ENCODE assay signal across 21 mouse cellular contexts in the genomic region with DNA sequence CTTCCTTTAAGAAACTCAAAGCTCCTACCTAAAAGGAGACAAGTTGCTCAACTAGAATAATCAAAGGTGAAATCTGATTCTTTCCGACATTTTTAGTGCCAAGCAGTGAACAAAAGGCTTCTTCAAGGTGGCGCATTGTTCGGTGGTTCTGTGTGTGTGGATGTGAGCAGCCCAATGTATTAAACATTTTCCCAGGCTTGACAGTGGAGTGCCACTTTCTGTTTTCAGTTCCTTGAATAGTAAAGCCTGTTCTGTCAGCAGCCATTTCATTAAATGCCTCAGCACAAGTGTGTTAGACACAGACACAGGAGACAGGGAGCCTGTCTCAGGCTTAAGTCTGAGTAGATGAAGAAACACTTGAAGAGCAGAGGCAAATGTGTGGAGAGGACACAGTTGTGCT. TPM values are rescaled to one million over a fixed set of nuclear protein-coding genes. Genes with fewer than 3 reads are reported as not detected.
DNase-seq lines count a peak whose midpoint lies in the region; ATAC-seq and TF ChIP-seq lines count a peak whose summit lies in the region.
"Had no signal": no experiment of that assay in that cellular context is flagged by ENCODE, and none has a peak within 500 bp of the region (broad histone marks: within the 10 kb centered on the region; RNA-seq: fewer than 3 reads in every experiment).

No protein-coding gene starts in this region.

- no peaks in the 10 kb centered on the region for H3K9me3 ChIP-seq in embryonic facial prominence, embryonic 12.5 days
- H3K9me3 ChIP-seq in embryonic facial prominence, embryonic 10.5 days, result no peaks in the 10 kb centered on the region
- no peaks in the 10 kb centered on the region for H3K9me3 ChIP-seq in heart, embryonic 15.5 days (replicated peaks)
- H3K9me3 ChIP-seq: forebrain, embryonic 10.5 days; hindbrain, embryonic 13.5 days had no signal

- no peaks in the 10 kb centered on the region for H3K27me3 ChIP-seq in embryonic facial prominence, embryonic 12.5 days
- no peaks in the 10 kb centered on the region for H3K27me3 ChIP-seq in embryonic facial prominence, embryonic 10.5 days (replicated peaks; ENCODE audit: low read depth, poor library complexity, severe bottlenecking)
- H3K27me3 ChIP-seq in heart, embryonic 15.5 days, result no peaks in the 10 kb centered on the region
- H3K27me3 ChIP-seq in heart, adult 2 months (ENCODE audit: control insufficient read depth, insufficient read depth, low read length), result no peaks in the 10 kb centered on the region
- H3K27me3 ChIP-seq: hindbrain, embryonic 13.5 days had no signal

- 0 out of 2 replicates have a peak overlapping the region, but pooled peaks have one; percentile 7 for H3K27ac ChIP-seq in embryonic facial prominence, embryonic 12.5 days
- no peak overlapping the region for H3K27ac ChIP-seq in embryonic facial prominence, embryonic 10.5 days (replicated peaks)
- peak overlapping the region; percentile 25 for H3K27ac ChIP-seq in heart, embryonic 15.5 days
- no peak overlapping the region for H3K27ac ChIP-seq in heart, adult 2 months
- H3K27ac ChIP-seq in layer of hippocampus, adult 2 months, result peak overlapping the region; percentile 8; the same call in 1 of the 2 replicates
- H3K27ac ChIP-seq: forebrain, embryonic 10.5 days; gastrocnemius, adult 2 months; hindbrain, embryonic 13.5 days had no signal

- TF ChIP-seq CTCF in heart, adult 2 months (IDR thresholded peaks at IDR 0.05), result no peak
- no peak for TF ChIP-seq CTCF in layer of hippocampus, adult 2 months (conservative IDR thresholded peaks at IDR 0.05)

- WGBS in embryonic facial prominence, embryonic 12.5 days, result 81% methylated on average over 3 of the region's 3 CpGs
- WGBS in embryonic facial prominence, embryonic 10.5 days, result 84% methylated on average over 3 of the region's 3 CpGs
- WGBS in heart, embryonic 15.5 days, result 84% methylated on average over 3 of the region's 3 CpGs
- 89% methylated on average over 3 of the region's 3 CpGs for WGBS in heart, adult 2 months

- peaks cover 6% of the 10 kb centered on the region for H3K79me2 ChIP-seq in heart, adult 2 months (replicated peaks; ENCODE audit: control insufficient read depth, insufficient read depth, low read length)

- H3K4me1 ChIP-seq in embryonic facial prominence, embryonic 12.5 days, result peaks cover 10% of the 10 kb centered on the region
- peaks cover 15% of the 10 kb centered on the region for H3K4me1 ChIP-seq in embryonic facial prominence, embryonic 10.5 days
- peaks cover 43% of the 10 kb centered on the region for H3K4me1 ChIP-seq in heart, embryonic 15.5 days (replicated peaks)
- peaks cover 14% of the 10 kb centered on the region for H3K4me1 ChIP-seq in heart, adult 2 months (ENCODE audit: control insufficient read depth, insufficient read depth, low read length)

- no peak for TF ChIP-seq POLR2A in heart, adult 2 months (IDR thresholded peaks at IDR 0.05; ENCODE audit: insufficient read depth, low read depth, low read length)

- intact Hi-C loops in heart, adult 2 months (cut with DNase I), result no loop called here

- H3K4me3 ChIP-seq in embryonic facial prominence, embryonic 12.5 days, result no peak overlapping the region
- H3K4me3 ChIP-seq in embryonic facial prominence, embryonic 10.5 days, result no peak overlapping the region
- no peak overlapping the region for H3K4me3 ChIP-seq in heart, embryonic 15.5 days
- H3K4me3 ChIP-seq in heart, adult 2 months, result no peak overlapping the region
- no peak overlapping the region for H3K4me3 ChIP-seq in layer of hippocampus, adult 2 months
- H3K4me3 ChIP-seq: forebrain, embryonic 10.5 days; gastrocnemius, adult 2 months; hindbrain, embryonic 13.5 days had no signal

- H3K4me2 ChIP-seq in embryonic facial prominence, embryonic 12.5 days (replicated peaks), result no peak overlapping the region
- no peak overlapping the region for H3K4me2 ChIP-seq in heart, embryonic 15.5 days
- H3K4me2 ChIP-seq: hindbrain, embryonic 13.5 days; midbrain, embryonic 11.5 days had no signal

- no peaks in the 10 kb centered on the region for H3K36me3 ChIP-seq in embryonic facial prominence, embryonic 12.5 days
- H3K36me3 ChIP-seq in embryonic facial prominence, embryonic 10.5 days (replicated peaks), result no peaks in the 10 kb centered on the region
- H3K36me3 ChIP-seq in heart, embryonic 15.5 days, result no peaks in the 10 kb centered on the region
- H3K36me3 ChIP-seq in heart, adult 2 months (ENCODE audit: control insufficient read depth, insufficient read depth, low read length), result peaks cover 6% of the 10 kb centered on the region; the same call in 1 of the 2 replicates
- H3K36me3 ChIP-seq: hindbrain, embryonic 13.5 days had no signal

- TF ChIP-seq EP300 in heart, adult 2 months (IDR thresholded peaks at IDR 0.05; ENCODE audit: insufficient read depth, low read depth, low read length), result no peak

- no peak for DNase-seq in embryonic facial prominence, embryonic 10.5 days (ENCODE audit: low spot score)
- no peak for DNase-seq in heart, adult 2 months
- no peak for DNase-seq in layer of hippocampus, adult 2 months (ENCODE audit: low spot score in 2 of 2)
- DNase-seq in layer of hippocampus, adult 9-11 months, result no peak
- no peak for DNase-seq in retina, postnatal 1 day
- DNase-seq: adrenal gland, postnatal 10 days; cerebellum, postnatal 25 days; gastrocnemius, adult 2 months; kidney, adult 9 months; kidney, postnatal 36 days; left cerebral cortex, postnatal 4 days; lung, adult 18-20 months; lung, postnatal 10 days; thymus, adult 18-20 months; thymus, postnatal 36 days had no signal

- H3K9ac ChIP-seq in embryonic facial prominence, embryonic 12.5 days, result no peak overlapping the region
- H3K9ac ChIP-seq in heart, embryonic 15.5 days, result no peak overlapping the region
- no peak overlapping the region for H3K9ac ChIP-seq in heart, adult 2 months (ENCODE audit: low read depth, low read length)
- H3K9ac ChIP-seq: hindbrain, embryonic 13.5 days had no signal

- ATAC-seq in embryonic facial prominence, embryonic 12.5 days (ENCODE audit: insufficient number of reproducible peaks, insufficient read depth, low FRiP score, low TSS enrichment), result no peak; the same call in 1 of the 2 replicates
- ATAC-seq in heart, embryonic 15.5 days (replicated peaks; ENCODE audit: insufficient number of reproducible peaks, insufficient read depth, low FRiP score, low read depth), result no peak
- ATAC-seq: activated CD4-positive, CD25-positive, alpha-beta regulatory T cell, adult 4 months had no signal

RNA-seq across cellular contexts. Expression of a gene that starts 39.9 kb away (rescaled TPM):
- 25.0 and 25.1 TPM in 2 replicates for polyA plus RNA-seq in embryonic facial prominence, embryonic 12.5 days (2016; fragmentation: Nextera tagmentation; extraction: Ambion mirVana)
- polyA plus RNA-seq in embryonic facial prominence, embryonic 10.5 days (2016; fragmentation: Nextera tagmentation; extraction: Ambion mirVana), result 16.2 and 17.2 TPM in 2 replicates
- polyA plus RNA-seq in heart, embryonic 15.5 days (2015; fragmentation: Nextera tagmentation; extraction: Ambion mirVana), result 36.5 and 40.1 TPM in 2 replicates
- total RNA-seq in heart, adult 2 months (2021), result 100 to 1,000 TPM; 152 to 174 TPM
- 61.5 and 92.5 TPM in 2 replicates for polyA plus RNA-seq in heart, adult 2 months (2012; rRNA removed)
- total RNA-seq in layer of hippocampus, adult 2 months (2021), result 100 to 1,000 TPM; 300 to 306 TPM

RNA-seq across cellular contexts. Expression of a gene that starts 40.0 kb away (rescaled TPM):
- polyA plus RNA-seq in embryonic facial prominence, embryonic 12.5 days (2016; fragmentation: Nextera tagmentation; extraction: Ambion mirVana), result 1.3 and 1.6 TPM in 2 replicates
- polyA plus RNA-seq in embryonic facial prominence, embryonic 10.5 days (2016; fragmentation: Nextera tagmentation; extraction: Ambion mirVana), result 0.63 and 0.87 TPM in 2 replicates
- 0.94 and 1.2 TPM in 2 replicates for polyA plus RNA-seq in heart, embryonic 15.5 days (2015; fragmentation: Nextera tagmentation; extraction: Ambion mirVana)
- under 1 TPM; 0.60 to 0.93 TPM for total RNA-seq in heart, adult 2 months (2021)
- polyA plus RNA-seq in heart, adult 2 months (2012; rRNA removed), result 0.10 and 0.18 TPM in 2 replicates
- total RNA-seq in layer of hippocampus, adult 2 months (2021), result 10 to 100 TPM; 14.7 to 15.5 TPM

Comparison
In these comparisons a context has a peak if more than half of its experiments do, and no peak if none do; other contexts are left out.
1. H3K27ac ChIP-seq: peak in embryonic facial prominence, embryonic 12.5 days (single experiment), heart, embryonic 15.5 days (single experiment) and layer of hippocampus, adult 2 months (single experiment); none in embryonic facial prominence, embryonic 10.5 days (single experiment) and heart, adult 2 months (single experiment).